Mouse (Mus musculus) gastrocnemius, adult 8-10 months (tissue): ENCODE measurements around the gene Ren1. TPM values are rescaled to one million over a fixed set of nuclear protein-coding genes. Genes with fewer than 3 reads are reported as not detected.
"Not testable (repeated sequence)": the region's sequence is repeated elsewhere in the genome, so short reads cannot be mapped to it uniquely, and the experiment has no call there.

ENCODE experiments used
- DNase-seq, 2 experiments: peaks; one replicate each; pipeline ENCODE4 v3.0.0; 2022; ENCODE audit warnings: low spot score in 2 of 2
- total RNA-seq, 4 experiments: library from RNA; stranded (reverse); gene quantifications; 2 replicates each; pipeline ENCODE4 v1.2.4; 2022

Gene Ren1
- not detected for total RNA-seq

DNA sequence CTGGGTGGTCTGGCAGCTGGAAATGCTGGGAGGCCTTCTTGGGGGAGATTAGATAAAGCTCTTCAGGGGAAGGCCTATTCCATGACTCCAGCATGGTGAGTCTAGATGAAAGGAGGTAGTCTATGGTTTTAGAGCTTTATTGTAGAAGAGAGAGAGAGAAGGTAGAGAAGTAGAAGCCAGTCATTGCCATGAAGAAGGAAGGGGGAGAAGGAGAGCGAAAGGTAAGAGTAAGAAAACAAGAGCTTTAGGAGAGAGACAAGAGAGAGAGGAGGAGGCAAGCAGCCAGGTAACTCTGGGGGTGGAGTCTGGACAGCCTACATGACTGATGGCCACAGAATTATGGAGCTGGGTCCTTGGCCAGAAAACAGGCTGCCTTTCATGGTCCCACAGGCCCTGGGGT, at the start of gene Ren1:
Gene Ren1 (plus strand): TSS at position 301 of the 400 bp plus-strand sequence.
- no peak for DNase-seq

GRCm38 (mm10) chr1:133302540-133302939, 47.8 kb upstream of the Ren1 start:
- no peak for DNase-seq

DNA sequence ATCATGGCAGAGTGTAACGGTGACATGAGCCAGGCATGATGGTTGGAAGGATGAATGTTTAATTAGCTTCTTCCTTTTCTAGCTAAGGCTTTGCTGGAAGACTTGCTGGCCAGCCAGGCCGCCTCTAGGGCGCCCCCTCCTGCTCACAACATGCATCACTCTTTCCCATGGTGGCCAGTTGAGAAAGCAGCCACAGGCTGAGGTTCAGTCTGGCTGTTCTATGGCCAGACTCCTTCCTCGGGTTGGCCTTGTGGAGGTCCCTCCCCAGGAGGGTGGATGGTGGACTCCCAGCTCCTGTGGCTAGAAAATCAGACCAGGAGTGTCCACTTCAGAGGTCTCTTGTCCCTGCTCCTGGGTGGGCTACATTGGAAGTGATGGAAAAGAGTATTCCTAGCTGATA, 43.5 kb upstream of the Ren1 start:
- DNase-seq, result peak; percentile 67 to 76

- DNase-seq, result no peak
These were observed 43.0 kb upstream of the Ren1 start for GRCm38 (mm10) chr1:133307318-133307717.

- no peak for DNase-seq
These were observed 40.5 kb upstream of the Ren1 start, which contains the start of gene Golt1a for GRCm38 (mm10) chr1:133309652-133310267. Golt1a (plus strand) TSS chr1:133309800.

GRCm38 (mm10) chr1:133311240-133311639, 39.1 kb upstream of the Ren1 start:
- no peak for DNase-seq

DNA sequence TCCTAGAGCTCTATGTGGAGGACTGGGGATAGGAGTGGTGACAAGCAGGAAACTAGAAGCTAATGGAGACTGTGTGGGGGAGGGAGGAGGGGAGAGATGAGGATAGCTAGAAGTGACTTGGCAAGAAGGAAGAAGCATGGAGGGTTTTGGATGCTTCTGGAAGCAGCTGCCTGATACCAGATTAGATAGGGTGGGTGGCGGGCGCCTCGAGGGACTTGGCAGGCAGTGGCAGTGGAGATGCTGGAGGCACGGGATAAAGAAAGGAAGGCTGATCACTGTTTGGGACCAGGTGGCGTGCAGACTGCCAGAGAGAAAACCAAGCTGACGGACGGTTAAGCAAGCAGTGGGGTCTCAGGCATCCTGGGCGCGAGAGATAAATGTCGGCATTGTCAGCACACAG, 38.4 kb upstream of the Ren1 start:
- DNase-seq, result no peak

GRCm38 (mm10) chr1:133314364-133314763, 35.9 kb upstream of the Ren1 start:
- no peak for DNase-seq

GRCm38 (mm10) chr1:133315775-133316174, 34.5 kb upstream of the Ren1 start:
- DNase-seq, result no peak

GRCm38 (mm10) chr1:133316577-133316976, 33.7 kb upstream of the Ren1 start:
- no peak for DNase-seq

- DNase-seq, result no peak
These were observed 33.2 kb upstream of the Ren1 start for GRCm38 (mm10) chr1:133317149-133317548.

GRCm38 (mm10) chr1:133321267-133321925, 28.9 kb upstream of the Ren1 start, which contains the start of gene Kiss1:
Kiss1 (plus strand) TSS chr1:133321875.
- no peak for DNase-seq

- DNase-seq, result no peak
These were observed 27.0 kb upstream of the Ren1 start for GRCm38 (mm10) chr1:133323333-133323732.

- no peak for DNase-seq
These were observed 24.4 kb upstream of the Ren1 start for GRCm38 (mm10) chr1:133325951-133326350.

- DNase-seq, result no peak
These were observed 23.2 kb upstream of the Ren1 start for GRCm38 (mm10) chr1:133327094-133327493.

DNA sequence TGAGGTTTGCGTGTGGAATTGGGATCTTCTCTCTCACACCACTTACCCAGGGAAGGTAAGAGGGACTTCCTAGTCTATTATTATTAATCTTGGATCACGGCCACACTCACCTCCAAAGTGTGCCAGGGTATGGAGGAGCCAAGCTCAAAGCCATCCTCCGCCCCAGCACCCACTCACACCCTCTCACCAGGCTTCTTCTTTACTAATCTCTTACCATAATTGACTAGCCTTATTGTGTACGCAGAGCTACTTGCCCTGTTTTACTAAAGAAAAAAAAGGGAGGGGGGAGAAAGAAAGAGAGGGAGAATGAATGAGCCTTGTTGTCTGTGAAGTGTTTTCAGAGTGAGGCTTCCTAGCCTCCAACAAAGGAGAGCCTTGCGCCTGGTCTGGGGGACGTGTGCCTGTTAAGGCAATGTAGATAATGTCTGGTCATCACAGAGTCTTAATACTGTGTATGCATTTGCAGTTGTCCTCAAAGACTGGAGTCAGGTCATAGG, 22.0 kb upstream of the Ren1 start:
- no peak for DNase-seq

DNA sequence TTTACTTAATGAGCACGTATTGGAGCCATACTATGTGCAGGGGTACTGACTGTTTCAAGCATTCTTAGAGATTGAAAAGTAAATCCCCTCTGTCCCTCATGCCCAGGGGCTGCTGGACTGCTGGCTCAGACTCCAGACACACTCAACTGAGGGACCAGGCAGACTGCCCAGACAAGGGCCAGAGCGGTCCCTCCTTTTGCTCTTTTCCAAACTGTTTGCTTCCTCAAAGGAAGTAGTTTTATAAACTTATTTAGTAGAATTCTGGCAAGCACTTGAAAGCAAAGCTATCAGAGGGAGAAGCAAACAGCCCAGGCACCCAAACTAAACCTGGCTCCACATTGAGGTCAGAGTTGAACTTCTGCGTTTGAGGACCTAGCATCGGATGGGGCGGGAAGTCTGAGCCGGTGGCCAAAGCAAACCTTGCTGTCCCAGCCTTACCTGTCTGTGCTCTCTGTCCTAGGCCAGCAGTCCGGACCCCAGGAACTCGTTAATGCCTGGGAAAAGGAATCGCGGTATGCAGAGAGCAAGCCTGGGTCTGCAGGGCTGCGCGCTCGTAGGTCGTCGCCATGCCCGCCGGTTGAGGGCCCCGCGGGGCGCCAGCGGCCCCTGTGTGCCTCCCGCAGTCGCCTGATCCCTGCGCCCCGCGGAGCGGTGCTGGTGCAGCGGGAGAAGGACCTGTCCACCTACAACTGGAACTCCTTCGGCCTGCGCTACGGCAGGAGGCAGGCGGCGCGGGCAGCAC, 21.2 kb upstream of the Ren1 start:
- DNase-seq, result no peak

DNA sequence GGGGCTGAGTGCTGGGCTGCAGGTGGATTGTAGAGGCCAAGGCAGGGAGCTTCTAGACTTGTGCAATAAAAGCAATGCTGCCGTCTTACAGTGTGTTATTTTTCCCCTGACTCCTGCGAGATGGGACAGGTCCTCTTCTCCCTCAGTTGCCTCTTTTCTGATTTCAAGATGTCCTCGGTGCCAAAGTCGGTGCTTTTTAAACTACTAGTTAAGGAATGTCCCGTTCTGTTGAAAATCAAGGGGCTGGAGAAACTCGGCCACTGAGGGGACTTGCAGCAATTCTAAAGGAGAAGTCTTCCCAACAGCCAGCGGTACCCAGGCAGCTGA, 20.7 kb upstream of the Ren1 start:
- no peak for DNase-seq

DNA sequence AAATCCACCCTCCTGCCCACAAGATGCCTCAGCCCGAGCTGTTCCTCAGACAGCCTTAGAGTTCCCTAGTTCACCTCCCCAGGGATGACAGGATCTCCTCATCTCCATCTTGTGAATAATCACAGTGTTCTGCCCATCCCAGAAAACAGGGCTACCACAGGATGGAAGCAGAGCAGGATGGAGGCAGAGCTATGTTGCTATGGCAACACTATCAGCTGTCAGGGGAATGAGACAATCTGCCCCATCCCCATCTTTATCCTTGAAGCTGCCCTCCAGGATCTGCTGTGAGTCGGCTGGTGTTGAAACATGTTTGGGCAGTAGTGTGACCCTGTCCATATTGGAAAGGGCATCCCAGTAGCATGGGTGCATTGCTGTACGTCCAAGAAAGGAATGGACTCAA, 19.2 kb upstream of the Ren1 start:
- DNase-seq, result no peak

GRCm38 (mm10) chr1:133332656-133333430, 17.5 kb upstream of the Ren1 start:
- DNase-seq, result no peak

DNA sequence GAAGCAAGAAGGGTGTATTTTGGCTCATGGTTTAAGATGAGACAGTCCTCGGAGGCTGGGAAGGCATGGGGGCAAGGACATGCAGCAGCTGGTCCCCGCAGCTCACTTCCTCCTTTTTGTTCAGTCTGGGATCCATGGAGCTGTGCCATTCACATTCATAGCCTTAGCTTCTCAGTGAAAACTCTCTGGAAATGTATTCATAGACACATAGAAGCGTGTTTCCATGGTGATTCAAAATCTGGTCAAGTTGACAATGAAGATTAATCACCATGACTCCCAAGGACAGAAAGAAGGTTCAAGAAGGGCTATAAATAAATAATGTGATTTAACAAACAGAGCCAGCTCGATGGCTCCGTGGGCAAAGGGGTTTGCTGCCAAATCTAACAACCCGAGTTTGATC, 16.4 kb upstream of the Ren1 start:
- no peak for DNase-seq

GRCm38 (mm10) chr1:133340403-133340802, 9.9 kb upstream of the Ren1 start:
- not testable (repeated sequence) for DNase-seq
